Mouse (Mus musculus) kidney, embryonic 14.5 days (tissue): ENCODE measurements around the gene Tnni3. TPM values are rescaled to one million over a fixed set of nuclear protein-coding genes. Genes with fewer than 3 reads are reported as not detected.

Source experiments
- ATAC-seq: fragments of 200-750 bp; cut with Nextera tagmentation; 2 replicates; pipeline ENCODE4 v1.8.0; 2017; ENCODE audit warnings: moderate number of reproducible peaks, mild to moderate bottlenecking, moderate TSS enrichment, moderate library complexity; ENCODE audit not compliant: low FRiP score, low TSS enrichment
- H3K27ac ChIP-seq: fragments of 300-500 bp; sonication (generic); 2 replicates; pipeline ENCODE4 v1.5.1; 2014; ENCODE audit warnings: low read depth, mild to moderate bottlenecking, low read length, moderate library complexity, mixed read lengths
- H3K27me3 ChIP-seq: fragments of 300-500 bp; sonication (generic); 2 replicates; pipeline ENCODE4 v1.6.1; 2014; ENCODE audit warnings: mild to moderate bottlenecking, low read length; ENCODE audit not compliant: control insufficient read depth, insufficient read depth
- H3K36me3 ChIP-seq: fragments of 300-500 bp; sonication (generic); 2 replicates; pipeline ENCODE4 v1.6.1; 2014; ENCODE audit warnings: low read length, mixed read lengths; ENCODE audit not compliant: control insufficient read depth, insufficient read depth
- H3K4me1 ChIP-seq: fragments of 300-500 bp; sonication (generic); 2 replicates; pipeline ENCODE4 v1.6.1; 2014; ENCODE audit warnings: low read length, mixed read lengths; ENCODE audit not compliant: control insufficient read depth, insufficient read depth
- H3K4me2 ChIP-seq: fragments of 300-500 bp; sonication (generic); replicated peaks from 2 replicates; pipeline ENCODE4 v1.6.1; 2014; ENCODE audit warnings: low read depth, mild to moderate bottlenecking, low read length
- H3K4me3 ChIP-seq: fragments of 300-500 bp; sonication (generic); 2 replicates; pipeline ENCODE4 v1.5.1; 2014; ENCODE audit warnings: mild to moderate bottlenecking, low read length
- H3K9ac ChIP-seq: fragments of 300-500 bp; sonication (generic); 2 replicates; pipeline ENCODE4 v1.6.1; 2014; ENCODE audit warnings: low read depth, mild to moderate bottlenecking, low read length, moderate library complexity
- H3K9me3 ChIP-seq: fragments of 300-500 bp; sonication (generic); 2 replicates; pipeline ENCODE4 v1.6.1; 2016; ENCODE audit warnings: low read length; ENCODE audit not compliant: control insufficient read depth
- WGBS: fragments of 180-500 bp; shearing (Covaris S2); extraction: QIAGEN DNeasy Blood & Tissue Kit; methylation state at CpG from one replicate; pipeline ENCODE4 v1.1.7; 2014; 5-methylcytosine and 5-hydroxymethylcytosine counted together
- polyA plus RNA-seq: library from polyadenylated mRNA; unstranded; fragments of >200 nt; fragmentation: Nextera tagmentation; extraction: Ambion mirVana; gene quantifications from 2 replicates; pipeline ENCODE4 v1.2.1, GENCODE M21; 2014

Tnni3 gene
- polyA plus RNA-seq, 1 experiment from 2014 or later: 4.9 TPM

- no peak overlapping the region for H3K4me3 ChIP-seq
Measured at GRCm38 (mm10) chr7:4513829-4514712, 10.0 kb downstream of the Tnni3 start.

GRCm38 (mm10) chr7:4513236-4513635 is 10.8 kb downstream of the Tnni3 start:
- no peaks in the 10 kb centered on the region for H3K36me3 ChIP-seq
- WGBS: 31% methylated on average over 13 of the region's 13 CpGs
- no peak overlapping the region for H3K4me2 ChIP-seq
- H3K9me3 ChIP-seq: no peaks in the 10 kb centered on the region
- no peaks in the 10 kb centered on the region for H3K27me3 ChIP-seq
- no peak overlapping the region for H3K9ac ChIP-seq
- no peak overlapping the region for H3K4me3 ChIP-seq
- H3K27ac ChIP-seq: no peak overlapping the region
- ATAC-seq: no peak
- peaks cover 13% of the 10 kb centered on the region; the same call in 1 of the 2 replicates for H3K4me1 ChIP-seq

More at GRCm38 (mm10) chr7:4513829-4514712, 10.0 kb downstream of the Tnni3 start:
- 44% methylated on average over 6 of the region's 6 CpGs for WGBS
- Histone ChIP-seq H3K4me2 (no peak overlapping the region), H3K27ac (peak overlapping the region; percentile 65; the same call in 1 of the 2 replicates), H3K27me3 (no peaks in the 10 kb centered on the region), H3K36me3 (no peaks in the 10 kb centered on the region), H3K4me1 (peaks cover 13% of the 10 kb centered on the region; the same call in 1 of the 2 replicates), H3K9me3 (no peaks in the 10 kb centered on the region), H3K9ac (no peak overlapping the region)
- peak; percentile 46 for ATAC-seq

- Histone ChIP-seq H3K4me1 (peaks cover 12% of the 10 kb centered on the region; the same call in 1 of the 2 replicates), H3K36me3 (no peaks in the 10 kb centered on the region), H3K9me3 (no peaks in the 10 kb centered on the region), H3K27me3 (no peaks in the 10 kb centered on the region), H3K4me2 (no peak overlapping the region), H3K9ac (no peak overlapping the region), H3K27ac (no peak overlapping the region), H3K4me3 (no peak overlapping the region)
- no peak for ATAC-seq
- WGBS: 68% methylated on average over 8 of the region's 8 CpGs
Measured at GRCm38 (mm10) chr7:4511489-4512224, 12.4 kb downstream of the Tnni3 start.

GRCm38 (mm10) chr7:4509863-4510608 is 14.0 kb downstream of the Tnni3 start:
- Histone ChIP-seq H3K9me3 (no peaks in the 10 kb centered on the region), H3K4me3 (no peak overlapping the region), H3K9ac (no peak overlapping the region), H3K36me3 (no peaks in the 10 kb centered on the region), H3K4me1 (0 out of 2 replicates have a peak, but pooled peaks cover 3% of the 10 kb centered on the region), H3K27me3 (no peaks in the 10 kb centered on the region), H3K27ac (no peak overlapping the region), H3K4me2 (peak overlapping the region; percentile 2; the same call in 1 of the 2 replicates)
- ATAC-seq: peak; percentile 44; the same call in 1 of the 2 replicates
- WGBS: 18% methylated on average over 24 of the region's 24 CpGs

GRCm38 (mm10) chr7:4508739-4509116 is 15.3 kb downstream of the Tnni3 start:
- Histone ChIP-seq H3K4me3 (no peak overlapping the region), H3K4me1 (no peaks in the 10 kb centered on the region), H3K9ac (no peak overlapping the region), H3K36me3 (no peaks in the 10 kb centered on the region), H3K27me3 (no peaks in the 10 kb centered on the region), H3K27ac (no peak overlapping the region), H3K9me3 (no peaks in the 10 kb centered on the region), H3K4me2 (no peak overlapping the region)
- no peak for ATAC-seq
- WGBS: 93% methylated on average over 8 of the region's 8 CpGs

GRCm38 (mm10) chr7:4508062-4508738 is 15.8 kb downstream of the Tnni3 start:
- no peaks in the 10 kb centered on the region for H3K4me1 ChIP-seq
- no peak for ATAC-seq
- no peak overlapping the region for H3K4me2 ChIP-seq
- no peak overlapping the region for H3K9ac ChIP-seq
- H3K4me3 ChIP-seq: no peak overlapping the region
- H3K36me3 ChIP-seq: no peaks in the 10 kb centered on the region
- no peaks in the 10 kb centered on the region for H3K27me3 ChIP-seq
- H3K9me3 ChIP-seq: no peaks in the 10 kb centered on the region
- WGBS: 78% methylated on average over 24 of the region's 32 CpGs
- no peak overlapping the region for H3K27ac ChIP-seq

GRCm38 (mm10) chr7:4507220-4507619 is 16.8 kb downstream of the Tnni3 start:
- Histone ChIP-seq H3K27ac (no peak overlapping the region), H3K4me1 (no peaks in the 10 kb centered on the region), H3K9ac (no peak overlapping the region), H3K36me3 (no peaks in the 10 kb centered on the region), H3K4me3 (no peak overlapping the region), H3K4me2 (no peak overlapping the region), H3K9me3 (no peaks in the 10 kb centered on the region), H3K27me3 (no peaks in the 10 kb centered on the region)
- ATAC-seq: no peak
- WGBS: 60% methylated on average over 4 of the region's 4 CpGs

- no peak for ATAC-seq
- no peak overlapping the region for H3K27ac ChIP-seq
Measured at GRCm38 (mm10) chr7:4504646-4505435, 19.2 kb downstream of the Tnni3 start.

More at GRCm38 (mm10) chr7:4504646-4505435, 19.2 kb downstream of the Tnni3 start:
- Histone ChIP-seq H3K36me3 (no peaks in the 10 kb centered on the region), H3K9ac (no peak overlapping the region), H3K27me3 (no peaks in the 10 kb centered on the region), H3K4me1 (peaks cover 7% of the 10 kb centered on the region), H3K4me2 (no peak overlapping the region), H3K9me3 (no peaks in the 10 kb centered on the region), H3K4me3 (no peak overlapping the region)
- WGBS: 44% methylated on average over 11 of the region's 11 CpGs
